Mouse (Mus musculus) olfactory bulb, adult 2 months (tissue): ENCODE data around the gene Immp2l. TPM values are rescaled to one million over a fixed set of nuclear protein-coding genes. Genes with fewer than 3 reads are reported as not detected.

ENCODE experiments used
- H3K27ac ChIP-seq: fragments of 200-500 bp; 2 replicates; pipeline ENCODE4 v1.5.1; 2012; ENCODE audit warnings: low read depth, low read length; ENCODE audit not compliant: insufficient read depth
- H3K4me1 ChIP-seq: fragments of 200-500 bp; 2 replicates; pipeline ENCODE4 v1.6.1; 2012; ENCODE audit warnings: low read length; ENCODE audit not compliant: control insufficient read depth, insufficient read depth
- H3K4me3 ChIP-seq: fragments of 200-500 bp; 2 replicates; pipeline ENCODE4 v1.5.1; 2012; ENCODE audit warnings: mild to moderate bottlenecking, low read depth, low read length, moderate library complexity; ENCODE audit not compliant: insufficient read depth
- CTCF ChIP-seq: fragments of 200-500 bp; IDR thresholded peaks from 2 replicates; pipeline ENCODE4 v1.5.1; 2012; ENCODE audit warnings: low read depth, mild to moderate bottlenecking, low read length, moderate library complexity; ENCODE audit not compliant: insufficient read depth
- POLR2A ChIP-seq: fragments of 200-500 bp; IDR thresholded peaks from 2 replicates; pipeline ENCODE4 v1.6.1; 2012; ENCODE audit warnings: mild to moderate bottlenecking, low read depth, low read length, moderate library complexity; ENCODE audit not compliant: insufficient read depth
- WGBS: fragments of 180-500 bp; shearing (Covaris S2); methylation state at CpG from one replicate; pipeline ENCODE4 v1.1.7; 2018; 5-methylcytosine and 5-hydroxymethylcytosine counted together
- polyA plus RNA-seq: library from polyadenylated mRNA; stranded (reverse); fragments of >200 nt; gene quantifications from 2 replicates; pipeline ENCODE4 v1.2.4, GENCODE M21; 2012; ENCODE audit warnings: low replicate concordance; ENCODE audit not compliant: missing spikeins, insufficient read depth, insufficient read length

The Immp2l gene
- not detected in 2 replicates for polyA plus RNA-seq

- under 1% methylated on average over 68 of the region's 68 CpGs for WGBS
- H3K27ac ChIP-seq, result peak within 1 kb of the TSS; percentile 13; the same call in 1 of the 2 replicates
- no peaks in the 10 kb centered on the region for H3K4me1 ChIP-seq
- TF ChIP-seq POLR2A, result peak; percentile 48; the same call in 1 of the 2 replicates
- no peak for TF ChIP-seq CTCF
- H3K4me3 ChIP-seq, result peak within 1 kb of the TSS; percentile 77
Observed at GRCm38 (mm10) chr12:41023511-41024421, at the start of gene Immp2l. Immp2l (plus strand) TSS chr12:41024090.

- Histone ChIP-seq H3K27ac (no peak overlapping the region), H3K4me3 (no peak overlapping the region), H3K4me1 (no peaks in the 10 kb centered on the region)
- TF ChIP-seq CTCF (no peak), POLR2A (no peak)
- 89% methylated on average over 2 of the region's 2 CpGs for WGBS
Observed at GRCm38 (mm10) chr12:40978719-40979500, 45.0 kb upstream of the Immp2l start.

GRCm38 (mm10) chr12:40979716-40980115 is 44.2 kb upstream of the Immp2l start:
- no peak overlapping the region for H3K27ac ChIP-seq
- no peak for TF ChIP-seq POLR2A
- no peak for TF ChIP-seq CTCF
- WGBS, result 96% methylated on average over 4 of the region's 4 CpGs
- H3K4me1 ChIP-seq, result no peaks in the 10 kb centered on the region
- H3K4me3 ChIP-seq, result no peak overlapping the region

GRCm38 (mm10) chr12:40980160-40980559 is 43.7 kb upstream of the Immp2l start:
- Histone ChIP-seq H3K4me1 (no peaks in the 10 kb centered on the region), H3K27ac (no peak overlapping the region), H3K4me3 (no peak overlapping the region)
- TF ChIP-seq CTCF, result no peak
- TF ChIP-seq POLR2A, result no peak
- WGBS, result 81% methylated on average over 3 of the region's 3 CpGs

GRCm38 (mm10) chr12:40983021-40983420 is 40.9 kb upstream of the Immp2l start:
- Histone ChIP-seq H3K27ac (no peak overlapping the region), H3K4me3 (no peak overlapping the region), H3K4me1 (no peaks in the 10 kb centered on the region)
- TF ChIP-seq CTCF (no peak), POLR2A (no peak)
- WGBS, result 91% methylated on average over 1 of the region's 1 CpGs

- WGBS, result 42% methylated on average over 4 of the region's 4 CpGs
- TF ChIP-seq POLR2A, result no peak
- TF ChIP-seq CTCF, result no peak
- no peaks in the 10 kb centered on the region for H3K4me1 ChIP-seq
- H3K27ac ChIP-seq, result no peak overlapping the region
- no peak overlapping the region for H3K4me3 ChIP-seq
Observed at GRCm38 (mm10) chr12:40984735-40985134, 39.2 kb upstream of the Immp2l start.

GRCm38 (mm10) chr12:40985791-40986190 is 38.1 kb upstream of the Immp2l start:
- TF ChIP-seq CTCF, result no peak
- no peak for TF ChIP-seq POLR2A
- Histone ChIP-seq H3K4me1 (no peaks in the 10 kb centered on the region), H3K27ac (no peak overlapping the region), H3K4me3 (no peak overlapping the region)
- WGBS, result 71% methylated on average over 4 of the region's 4 CpGs

- WGBS, result 68% methylated on average over 9 of the region's 9 CpGs
- H3K27ac ChIP-seq, result no peak overlapping the region
- H3K4me1 ChIP-seq, result no peaks in the 10 kb centered on the region
- no peak overlapping the region for H3K4me3 ChIP-seq
- TF ChIP-seq CTCF (no peak), POLR2A (no peak)
Observed at GRCm38 (mm10) chr12:40988311-40989065, 35.4 kb upstream of the Immp2l start.
